Mouse (Mus musculus): Measurements from ENCODE around the gene Naglu. TPM values are rescaled to one million over a fixed set of nuclear protein-coding genes. Genes with fewer than 3 reads are reported as not detected.

Gene Naglu
- total and polyA plus RNA-seq, 2 experiments from 2014 or later: 12.6 to 14.9 TPM

DNA sequence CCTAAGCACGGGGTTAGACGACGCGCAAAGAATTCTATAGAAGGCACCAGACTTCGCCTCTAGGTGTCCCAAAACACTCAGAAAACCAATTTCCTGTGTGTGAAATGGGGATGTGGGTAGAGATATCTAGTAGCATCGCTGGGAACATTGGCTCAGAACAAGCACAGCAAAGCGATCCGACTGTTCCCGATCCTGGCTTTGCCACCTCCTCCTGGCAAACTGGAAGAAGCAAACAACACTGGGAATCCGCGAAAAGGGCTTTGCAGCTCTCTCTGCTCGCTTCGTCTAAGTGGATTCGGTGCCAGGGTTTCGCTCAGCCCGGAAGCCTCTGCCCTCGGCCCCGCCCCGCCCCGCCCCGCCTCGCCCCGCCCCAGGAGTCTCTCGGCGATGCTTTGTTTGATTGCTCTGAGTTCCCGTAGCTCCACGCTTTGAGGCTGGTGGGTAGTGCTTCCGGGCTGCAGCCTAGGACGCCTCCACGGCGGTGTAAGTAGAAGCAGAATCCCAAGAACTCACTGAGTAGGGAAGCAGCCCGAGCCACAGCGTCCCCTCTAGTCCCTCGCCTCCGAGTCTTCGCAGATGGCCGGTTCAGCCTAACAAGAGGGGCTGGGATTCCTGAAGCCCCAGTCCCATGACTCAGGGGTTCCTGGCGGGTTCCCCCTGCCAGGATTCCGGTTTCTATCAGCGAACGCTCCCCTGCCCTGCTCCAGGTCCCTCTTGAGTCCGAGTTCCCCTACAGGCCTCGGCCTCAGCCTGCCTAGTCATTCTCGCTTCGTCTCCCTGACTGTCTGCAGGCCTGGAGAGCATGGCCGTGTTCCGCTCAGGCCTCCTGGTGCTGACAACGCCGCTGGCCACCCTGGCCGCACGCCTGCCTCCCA is 12.6 kb downstream of the Naglu start, which contains the start of gene Coasy:
Coasy (plus strand) TSS at position 358 of the 875 bp plus-strand sequence.
- H3K4me2 ChIP-seq (ENCODE audit: low read depth): peak within 1 kb of the TSS; percentile 98
- DNase-seq: peak; percentile 96
- H3K9me3 ChIP-seq (ENCODE audit: low read length): no peaks in the 10 kb centered on the region
- H3K27ac ChIP-seq (ENCODE audit: low read depth, low read length): peak within 1 kb of the TSS; percentile 93
- peak; percentile 68 for TF ChIP-seq CTCF (IDR thresholded peaks at IDR 0.05; ENCODE audit: low read depth)
- H3K36me3 ChIP-seq (ENCODE audit: insufficient read depth): peaks cover 12% of the 10 kb centered on the region; the same call in 1 of the 2 replicates
- peak; percentile 95 for ATAC-seq
- peak within 1 kb of the TSS; percentile 84 for H3K9ac ChIP-seq
- H3K4me1 ChIP-seq (ENCODE audit: insufficient read depth): peaks cover 7% of the 10 kb centered on the region
- peak within 1 kb of the TSS; percentile 56 for H3K4me3 ChIP-seq (ENCODE audit: low read depth, low read length)
- 2% methylated on average over 49 of the region's 51 CpGs for WGBS
- peaks cover 38% of the 10 kb centered on the region for H3K27me3 ChIP-seq (ENCODE audit: insufficient read depth, low read length)

DNA sequence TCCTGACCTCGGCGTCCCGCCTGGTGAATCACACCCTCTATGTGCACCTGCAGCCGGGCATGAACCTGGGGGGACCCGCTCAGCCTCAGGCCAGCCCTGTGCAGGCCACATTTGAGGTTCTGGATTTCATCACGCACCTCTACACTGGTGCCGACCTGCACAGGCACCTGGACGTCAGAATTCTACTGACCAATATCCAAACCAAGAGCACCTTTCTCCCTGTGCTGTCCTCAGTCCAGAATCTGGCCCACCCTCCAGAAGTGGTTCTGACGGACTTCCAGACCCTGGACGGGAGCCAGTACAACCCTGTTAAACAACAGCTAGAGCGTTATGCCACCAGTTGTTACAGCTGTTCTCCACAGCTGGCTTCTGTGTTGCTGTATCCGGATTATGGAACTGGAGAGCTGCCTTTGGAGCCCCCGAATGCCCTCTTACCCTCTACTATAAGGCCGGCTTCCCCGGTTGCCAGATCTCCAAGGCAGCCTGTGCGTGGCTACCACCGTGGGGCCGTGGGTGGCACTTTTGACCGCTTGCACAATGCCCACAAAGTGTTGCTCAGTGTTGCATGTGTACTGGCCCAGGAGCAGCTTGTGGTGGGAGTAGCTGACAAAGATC is 13.4 kb downstream of the Naglu start:
- no peak for ATAC-seq
- Histone ChIP-seq H3K9me3 (ENCODE audit: low read length) (no peaks in the 10 kb centered on the region), H3K27me3 (ENCODE audit: insufficient read depth, low read length) (peaks cover 31% of the 10 kb centered on the region), H3K36me3 (ENCODE audit: insufficient read depth) (peaks cover 12% of the 10 kb centered on the region; the same call in 1 of the 2 replicates), H3K4me3 (ENCODE audit: low read depth, low read length) (peak overlapping the region; percentile 56), H3K9ac (peak overlapping the region; percentile 84), H3K4me1 (ENCODE audit: insufficient read depth) (peaks cover 12% of the 10 kb centered on the region), H3K27ac (ENCODE audit: low read depth, low read length) (peak overlapping the region; percentile 93), H3K4me2 (ENCODE audit: low read depth) (peak overlapping the region; percentile 98)
- 28% methylated on average over 19 of the region's 19 CpGs for WGBS
- DNase-seq: no peak
- TF ChIP-seq CTCF (IDR thresholded peaks at IDR 0.05; ENCODE audit: low read depth): no peak

DNA sequence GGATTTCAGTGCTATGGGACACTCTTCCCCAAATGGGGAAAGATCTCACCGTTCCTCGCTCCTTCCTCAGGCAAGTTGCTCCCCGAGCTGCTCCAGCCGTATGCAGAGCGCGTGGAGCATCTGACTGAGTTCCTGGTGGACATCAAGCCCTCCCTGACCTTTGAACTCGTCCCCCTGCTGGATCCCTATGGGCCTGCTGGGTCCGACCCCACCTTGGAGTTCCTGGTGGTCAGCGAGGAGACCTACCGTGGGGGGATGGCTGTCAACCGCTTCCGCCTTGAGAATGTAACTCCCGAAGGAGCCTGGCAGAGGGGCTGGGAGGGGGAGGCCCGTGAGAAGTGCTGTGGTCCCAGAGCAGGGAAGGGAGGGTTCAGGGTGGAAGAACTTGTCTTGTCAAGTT is 14.4 kb downstream of the Naglu start:
- DNase-seq (no peak), ATAC-seq (no peak)
- H3K4me3 ChIP-seq (ENCODE audit: low read depth, low read length): no peak overlapping the region
- no peak for TF ChIP-seq CTCF (IDR thresholded peaks at IDR 0.05; ENCODE audit: low read depth)
- WGBS: 89% methylated on average over 14 of the region's 14 CpGs
- H3K4me1 ChIP-seq (ENCODE audit: insufficient read depth): peaks cover 12% of the 10 kb centered on the region
- H3K27ac ChIP-seq (ENCODE audit: low read depth, low read length): no peak overlapping the region
- no peaks in the 10 kb centered on the region for H3K9me3 ChIP-seq (ENCODE audit: low read length)
- no peak overlapping the region for H3K9ac ChIP-seq
- peaks cover 22% of the 10 kb centered on the region; the same call in 1 of the 2 replicates for H3K36me3 ChIP-seq (ENCODE audit: insufficient read depth)
- H3K27me3 ChIP-seq (ENCODE audit: insufficient read depth, low read length): peaks cover 21% of the 10 kb centered on the region
- no peak overlapping the region for H3K4me2 ChIP-seq (ENCODE audit: low read depth)

DNA sequence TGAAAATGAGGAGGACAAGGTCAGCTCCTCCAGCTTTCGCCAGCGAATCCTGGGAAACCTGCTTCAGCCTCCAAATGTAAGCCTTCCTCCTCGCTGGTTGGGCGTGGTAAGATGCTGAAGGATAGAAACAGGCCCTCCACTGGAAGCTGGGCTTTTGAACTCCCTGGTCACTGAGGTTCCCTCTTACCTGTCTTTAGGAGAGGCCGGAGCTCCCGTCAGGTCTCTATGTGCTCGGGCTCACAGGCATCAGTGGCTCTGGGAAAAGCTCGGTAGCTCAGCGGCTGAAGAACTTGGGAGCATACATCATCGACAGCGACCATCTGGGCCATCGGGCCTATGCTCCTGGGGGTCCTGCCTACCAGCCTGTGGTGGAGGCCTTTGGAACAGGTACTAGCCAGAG is 15.0 kb downstream of the Naglu start:
- no peak for ATAC-seq

DNA sequence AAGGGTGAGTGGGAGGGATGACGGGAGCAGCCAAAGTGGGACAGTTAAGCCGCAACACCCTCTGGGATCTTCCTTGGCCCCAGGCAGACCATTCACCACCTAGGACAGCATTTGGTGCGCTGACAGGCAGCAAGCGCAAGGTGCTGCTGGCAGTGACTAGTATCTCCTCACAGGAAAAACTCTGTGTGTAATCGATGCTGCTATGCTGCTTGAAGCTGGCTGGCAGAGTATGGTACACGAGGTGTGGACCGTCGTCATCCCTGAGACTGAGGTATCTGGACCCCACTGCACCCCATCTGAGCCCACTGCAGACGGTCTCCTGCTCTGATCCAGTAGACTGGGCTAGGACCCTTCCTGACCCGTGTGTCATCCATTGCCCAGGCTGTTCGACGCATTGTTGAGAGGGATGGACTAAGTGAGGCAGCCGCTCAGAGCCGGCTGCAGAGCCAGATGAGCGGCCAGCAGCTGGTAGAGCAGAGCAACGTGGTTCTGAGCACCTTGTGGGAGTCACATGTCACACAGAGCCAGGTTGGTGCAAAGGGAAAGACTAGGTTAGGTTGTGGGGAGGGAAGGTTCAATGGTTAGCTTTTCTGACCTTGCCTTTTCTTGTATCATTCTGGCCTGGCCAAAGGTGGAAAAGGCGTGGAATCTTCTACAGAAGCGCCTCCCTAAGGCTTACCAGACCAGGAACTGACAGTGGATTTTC is 16.0 kb downstream of the Naglu start:
- DNase-seq: no peak
- WGBS: 94% methylated on average over 18 of the region's 18 CpGs
- no peaks in the 10 kb centered on the region for H3K9me3 ChIP-seq (ENCODE audit: low read length)
- H3K4me2 ChIP-seq (ENCODE audit: low read depth): no peak overlapping the region
- peaks cover 12% of the 10 kb centered on the region for H3K4me1 ChIP-seq (ENCODE audit: insufficient read depth)
- 0 out of 2 replicates have a peak overlapping the region, but pooled peaks have one; percentile 81 for H3K9ac ChIP-seq
- no peak for TF ChIP-seq CTCF (IDR thresholded peaks at IDR 0.05; ENCODE audit: low read depth)
- ATAC-seq: no peak
- peaks cover 38% of the 10 kb centered on the region for H3K36me3 ChIP-seq (ENCODE audit: insufficient read depth)
- peaks cover 6% of the 10 kb centered on the region for H3K27me3 ChIP-seq (ENCODE audit: insufficient read depth, low read length)
- no peak overlapping the region for H3K27ac ChIP-seq (ENCODE audit: low read depth, low read length)
- no peak overlapping the region for H3K4me3 ChIP-seq (ENCODE audit: low read depth, low read length)

More for the DNA sequence above, 15.0 kb downstream of the Naglu start:
- no peak for DNase-seq
- 93% methylated on average over 12 of the region's 12 CpGs for WGBS
- Histone ChIP-seq H3K27ac (ENCODE audit: low read depth, low read length) (no peak overlapping the region), H3K4me1 (ENCODE audit: insufficient read depth) (peaks cover 12% of the 10 kb centered on the region), H3K4me2 (ENCODE audit: low read depth) (no peak overlapping the region), H3K9me3 (ENCODE audit: low read length) (no peaks in the 10 kb centered on the region), H3K36me3 (ENCODE audit: insufficient read depth) (peaks cover 28% of the 10 kb centered on the region), H3K27me3 (ENCODE audit: insufficient read depth, low read length) (peaks cover 15% of the 10 kb centered on the region), H3K9ac (no peak overlapping the region), H3K4me3 (ENCODE audit: low read depth, low read length) (no peak overlapping the region)
- TF ChIP-seq CTCF (IDR thresholded peaks at IDR 0.05; ENCODE audit: low read depth): no peak

DNA sequence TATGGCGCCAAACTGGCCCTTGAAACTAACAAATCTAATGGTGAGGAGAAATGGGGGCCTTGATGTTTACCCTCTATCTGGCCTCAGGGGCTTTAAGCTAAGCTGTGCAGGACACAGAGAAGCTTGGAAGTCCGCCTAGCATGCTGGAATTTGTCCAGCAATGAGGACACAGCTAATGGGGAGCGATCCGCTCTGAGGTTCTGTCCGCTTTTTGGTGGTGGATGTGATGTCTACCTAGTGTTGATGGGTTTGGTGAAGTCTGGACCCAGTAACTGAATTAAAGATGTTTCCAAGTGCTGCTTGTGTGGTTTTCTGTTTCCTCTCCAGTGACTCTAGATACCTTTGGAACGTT is 16.5 kb downstream of the Naglu start:
- H3K27ac ChIP-seq (ENCODE audit: low read depth, low read length): peak overlapping the region; percentile 86; the same call in 1 of the 2 replicates
- peaks cover 43% of the 10 kb centered on the region for H3K36me3 ChIP-seq (ENCODE audit: insufficient read depth)
- DNase-seq: no peak
- ATAC-seq: no peak
- peak overlapping the region; percentile 94; the same call in 1 of the 2 replicates for H3K4me2 ChIP-seq (ENCODE audit: low read depth)
- peaks cover 12% of the 10 kb centered on the region for H3K4me1 ChIP-seq (ENCODE audit: insufficient read depth)
- H3K9me3 ChIP-seq (ENCODE audit: low read length): no peaks in the 10 kb centered on the region
- WGBS: 73% methylated on average over 6 of the region's 6 CpGs
- no peak overlapping the region; the same call in 1 of the 2 replicates for H3K4me3 ChIP-seq (ENCODE audit: low read depth, low read length)
- H3K9ac ChIP-seq: peak overlapping the region; percentile 81; the same call in 1 of the 2 replicates
- no peak for TF ChIP-seq CTCF (IDR thresholded peaks at IDR 0.05; ENCODE audit: low read depth)
- H3K27me3 ChIP-seq (ENCODE audit: insufficient read depth, low read length): peaks cover under 1% of the 10 kb centered on the region; the same call in 1 of the 2 replicates
